Mouse (Mus musculus) mammary gland, adult 2 months (tissue): ENCODE results near the gene Myo1e. TPM values are rescaled to one million over a fixed set of nuclear protein-coding genes. Genes with fewer than 3 reads are reported as not detected.

Experiments
- polyA plus RNA-seq: library from polyadenylated mRNA; depleted of rRNA; stranded (reverse); fragments of >200 nt; gene quantifications from 2 replicates; pipeline ENCODE4 v1.2.3, GENCODE M21; 2012; ENCODE audit warnings: low replicate concordance; rRNA removed

The Myo1e gene
- 9.4 and 10.0 TPM in 2 replicates for polyA plus RNA-seq

GRCm38 (mm10) chr9:70207151-70207831 is at the start of gene Myo1e:
Gene Myo1e (plus strand): TSS chr9:70207350.

GRCm38 (mm10) chr9:70421257-70422056 is 214.3 kb downstream of the Myo1e start, which contains the start of gene Ccnb2:
Gene Ccnb2 (minus strand): TSS chr9:70421547.

Other genes with a start within 250 kb of the Myo1e start
- 19.1 and 35.9 TPM in 2 replicates for gene Bnip2, start 217.9 kb upstream of the Myo1e start, polyA plus RNA-seq
- gene Gtf2a2, start 194.8 kb upstream of the Myo1e start, polyA plus RNA-seq = 15.5 and 19.0 TPM in 2 replicates
- not detected in 2 replicates for gene Gcnt3, start 169.3 kb upstream of the Myo1e start, polyA plus RNA-seq
- 0.24 and 0.37 TPM in 2 replicates for gene Fam81a, start 64.8 kb upstream of the Myo1e start, polyA plus RNA-seq
- gene Ccnb2, start 214.2 kb downstream of the Myo1e start, polyA plus RNA-seq = 2.6 and 2.7 TPM in 2 replicates